Mouse (Mus musculus) neural tube, embryonic 14.5 days (tissue): ENCODE measurements around the gene Atg3. TPM values are rescaled to one million over a fixed set of nuclear protein-coding genes. Genes with fewer than 3 reads are reported as not detected.

Experiments used
- ATAC-seq: fragments of 200-750 bp; cut with Nextera tagmentation; 2 replicates; pipeline ENCODE4 v1.8.0; 2017; ENCODE audit warnings: low read depth, mild to moderate bottlenecking, moderate TSS enrichment, moderate library complexity
- H3K27ac ChIP-seq: fragments of 300-500 bp; sonication (generic); 2 replicates; pipeline ENCODE4 v1.5.1; 2014; ENCODE audit warnings: low read depth, mild to moderate bottlenecking, control low read depth, low read length, moderate library complexity, mixed read lengths
- H3K27me3 ChIP-seq: fragments of 300-500 bp; sonication (generic); 2 replicates; pipeline ENCODE4 v1.6.1; 2014; ENCODE audit warnings: low read length; ENCODE audit not compliant: control insufficient read depth, insufficient read depth
- H3K36me3 ChIP-seq: fragments of 300-500 bp; sonication (generic); 2 replicates; pipeline ENCODE4 v1.6.1; 2014; ENCODE audit warnings: low read length, mixed read lengths; ENCODE audit not compliant: control insufficient read depth, insufficient read depth
- H3K4me1 ChIP-seq: fragments of 300-500 bp; sonication (generic); 2 replicates; pipeline ENCODE4 v1.6.1; 2014; ENCODE audit warnings: low read length; ENCODE audit not compliant: control insufficient read depth, insufficient read depth
- H3K4me2 ChIP-seq: fragments of 300-500 bp; sonication (generic); 2 replicates; pipeline ENCODE4 v1.6.1; 2014; ENCODE audit warnings: mild to moderate bottlenecking, low read depth, low read length, control low read depth
- H3K4me3 ChIP-seq: fragments of 300-500 bp; sonication (generic); 2 replicates; pipeline ENCODE4 v1.5.1; 2014; ENCODE audit warnings: low read depth, low read length, control low read depth, mixed read lengths
- H3K9ac ChIP-seq: fragments of 300-500 bp; sonication (generic); replicated peaks from 2 replicates; pipeline ENCODE4 v1.6.1; 2014; ENCODE audit warnings: low read depth, mild to moderate bottlenecking, control low read depth, low read length, mixed read lengths
- H3K9me3 ChIP-seq: fragments of 300-500 bp; sonication (generic); 2 replicates; pipeline ENCODE4 v1.6.1; 2016; ENCODE audit warnings: low read length; ENCODE audit not compliant: control insufficient read depth
- WGBS: fragments of 180-500 bp; shearing (Covaris S2); extraction: QIAGEN DNeasy Blood & Tissue Kit; methylation state at CpG from one replicate; pipeline ENCODE4 v1.1.7; 2014; 5-methylcytosine and 5-hydroxymethylcytosine counted together
- polyA plus RNA-seq: library from polyadenylated mRNA; unstranded; fragments of >200 nt; fragmentation: Nextera tagmentation; extraction: Ambion mirVana; gene quantifications from 2 replicates; pipeline ENCODE4 v1.2.1, GENCODE M21; 2014

Gene Atg3
- polyA plus RNA-seq, 1 experiment from 2014 or later, result 51.5 TPM

DNA sequence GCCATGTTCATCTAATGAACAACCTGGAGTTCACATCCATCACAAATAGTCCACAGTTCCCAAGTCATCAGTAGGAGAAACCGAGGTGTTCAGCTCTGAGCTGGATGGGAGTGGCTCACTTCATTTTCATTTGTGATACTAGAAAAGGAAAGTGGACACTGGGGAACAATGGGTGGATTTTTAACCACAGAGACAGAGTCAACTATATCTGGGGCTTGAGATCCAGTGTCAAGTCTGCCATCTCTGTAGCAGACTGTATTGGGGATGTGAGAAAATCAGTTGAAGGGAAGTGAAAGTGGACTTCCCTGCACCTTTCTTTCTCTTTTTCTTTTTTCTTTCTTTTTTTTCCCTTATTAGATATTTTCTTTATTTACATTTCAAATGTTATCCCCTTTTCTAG, 68.4 kb downstream of the Atg3 start:
- Histone ChIP-seq H3K36me3 (no peaks in the 10 kb centered on the region), H3K9ac (no peak overlapping the region), H3K9me3 (no peaks in the 10 kb centered on the region), H3K4me2 (no peak overlapping the region), H3K27ac (no peak overlapping the region), H3K27me3 (no peaks in the 10 kb centered on the region), H3K4me1 (no peaks in the 10 kb centered on the region), H3K4me3 (no peak overlapping the region)
- WGBS, result 100% methylated on average over 1 of the region's 1 CpGs
- ATAC-seq, result no peak

DNA sequence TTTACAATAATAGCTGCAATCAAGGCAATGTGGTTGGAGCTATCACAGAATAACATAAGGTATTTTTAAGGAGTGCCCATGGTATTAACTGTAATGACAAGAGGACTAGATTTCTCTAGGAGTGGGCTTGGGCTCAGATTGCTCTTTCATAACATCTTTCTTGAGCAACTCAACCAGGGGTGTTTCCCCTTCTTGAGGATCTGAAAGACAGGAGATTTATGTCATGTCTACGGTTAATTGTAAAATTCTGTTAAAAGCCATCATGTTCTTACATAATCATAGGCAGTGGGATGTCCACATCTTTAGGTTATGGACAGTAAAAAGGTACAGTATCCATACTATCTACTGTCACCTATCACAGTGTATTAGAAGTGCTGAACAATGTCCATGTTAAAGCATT, 72.7 kb downstream of the Atg3 start:
- 89% methylated on average over 1 of the region's 1 CpGs for WGBS

DNA sequence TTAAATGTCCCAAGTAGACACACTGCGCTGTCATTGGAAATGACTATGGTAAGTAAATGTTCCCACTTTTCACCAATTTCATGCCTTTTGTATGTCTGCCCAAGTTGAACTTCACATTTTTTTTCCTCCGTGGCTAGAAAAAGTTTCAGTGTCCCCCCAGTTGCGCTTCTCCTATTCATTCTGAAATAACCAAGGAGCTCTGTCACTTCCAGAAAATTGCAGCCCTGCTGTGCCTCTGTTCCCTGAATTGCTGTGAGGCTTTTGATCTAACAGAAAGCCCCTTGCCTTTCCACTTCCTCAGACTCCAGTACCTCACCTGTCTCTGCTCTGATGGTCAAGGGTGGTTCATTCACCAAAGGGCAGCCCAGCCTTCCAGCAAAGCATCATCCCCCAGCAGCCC, 74.4 kb downstream of the Atg3 start:
- Histone ChIP-seq H3K27ac (no peak overlapping the region), H3K36me3 (no peaks in the 10 kb centered on the region), H3K9ac (no peak overlapping the region), H3K4me3 (no peak overlapping the region), H3K27me3 (no peaks in the 10 kb centered on the region), H3K9me3 (no peaks in the 10 kb centered on the region), H3K4me2 (no peak overlapping the region), H3K4me1 (no peaks in the 10 kb centered on the region)
- no peak for ATAC-seq
- 42% methylated on average over 3 of the region's 3 CpGs for WGBS

More for the DNA sequence above, 72.7 kb downstream of the Atg3 start:
- Histone ChIP-seq H3K27me3 (no peaks in the 10 kb centered on the region), H3K4me2 (no peak overlapping the region), H3K9ac (no peak overlapping the region), H3K9me3 (no peaks in the 10 kb centered on the region), H3K4me3 (no peak overlapping the region), H3K4me1 (no peaks in the 10 kb centered on the region), H3K36me3 (no peaks in the 10 kb centered on the region), H3K27ac (no peak overlapping the region)
- no peak for ATAC-seq

Other genes starting within 250 kb of the Atg3 start
- not detected in 2 replicates for gene Cd200r3, start 215.1 kb upstream of the Atg3 start, polyA plus RNA-seq
- 15.6 and 22.4 TPM in 2 replicates for gene Ccdc80, start 65.4 kb upstream of the Atg3 start, polyA plus RNA-seq
- 36.8 and 43.9 TPM in 2 replicates for gene Slc35a5, start 79 bp upstream of the Atg3 start, polyA plus RNA-seq
- 0.19 and 0.21 TPM in 2 replicates for gene Btla, start 65.5 kb downstream of the Atg3 start, polyA plus RNA-seq